Mouse (Mus musculus): ENCODE data around the gene Tjp1. TPM values are rescaled to one million over a fixed set of nuclear protein-coding genes. Genes with fewer than 3 reads are reported as not detected.

Gene Tjp1
- polyA plus RNA-seq, 1 experiment from 2014 or later: 19.1 TPM

GRCm38 (mm10) chr7:65387560-65388175, 139.9 kb downstream of the Tjp1 start:
- ATAC-seq (ENCODE audit: insufficient number of reproducible peaks, low FRiP score, low TSS enrichment, low read depth) (no peak), DNase-seq (ENCODE audit: low spot score) (no peak)
- Histone ChIP-seq H3K27ac (replicated peaks; ENCODE audit: low read depth, low read length) (no peak overlapping the region), H3K27me3 (ENCODE audit: control insufficient read depth, insufficient read depth, low read length) (no peaks in the 10 kb centered on the region), H3K4me2 (ENCODE audit: low read depth, severe bottlenecking) (no peak overlapping the region), H3K4me1 (ENCODE audit: control insufficient read depth, insufficient read depth, low read length) (no peaks in the 10 kb centered on the region), H3K9me3 (ENCODE audit: control insufficient read depth, low read length) (no peaks in the 10 kb centered on the region), H3K36me3 (ENCODE audit: control insufficient read depth, insufficient read depth, low read length) (no peaks in the 10 kb centered on the region), H3K9ac (ENCODE audit: low read length) (no peak overlapping the region), H3K4me3 (ENCODE audit: low read depth, low read length) (no peak overlapping the region)
- 76% methylated on average over 7 of the region's 7 CpGs for WGBS

DNA sequence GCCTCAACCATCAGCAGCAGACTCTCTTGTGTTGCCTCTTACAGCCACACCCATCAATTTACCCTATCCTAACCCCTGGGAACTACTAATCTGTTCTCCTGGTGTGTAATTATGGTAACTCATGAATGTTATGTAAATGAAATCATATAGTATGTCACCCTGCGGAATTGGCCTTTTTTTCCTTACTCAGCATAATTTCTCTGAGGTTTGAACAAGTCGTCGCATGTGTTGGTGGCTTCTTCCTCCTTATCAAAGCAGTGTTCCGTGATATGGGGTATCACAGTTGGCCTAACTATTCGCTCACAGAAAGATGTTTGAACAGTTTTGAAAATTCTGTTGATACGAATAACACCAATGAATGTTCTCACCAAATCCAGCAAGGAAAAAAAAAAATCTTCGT, 142.8 kb downstream of the Tjp1 start:
- Histone ChIP-seq H3K4me1 (ENCODE audit: control insufficient read depth, insufficient read depth, low read length) (no peaks in the 10 kb centered on the region), H3K27me3 (ENCODE audit: control insufficient read depth, insufficient read depth, low read length) (no peaks in the 10 kb centered on the region), H3K4me2 (ENCODE audit: low read depth, severe bottlenecking) (no peak overlapping the region), H3K4me3 (ENCODE audit: low read depth, low read length) (no peak overlapping the region), H3K9ac (ENCODE audit: low read length) (no peak overlapping the region), H3K27ac (replicated peaks; ENCODE audit: low read depth, low read length) (no peak overlapping the region), H3K36me3 (ENCODE audit: control insufficient read depth, insufficient read depth, low read length) (no peaks in the 10 kb centered on the region), H3K9me3 (ENCODE audit: control insufficient read depth, low read length) (no peaks in the 10 kb centered on the region)
- 90% methylated on average over 7 of the region's 7 CpGs for WGBS
- DNase-seq (ENCODE audit: low spot score): no peak
- no peak for ATAC-seq (ENCODE audit: insufficient number of reproducible peaks, low FRiP score, low TSS enrichment, low read depth)

DNA sequence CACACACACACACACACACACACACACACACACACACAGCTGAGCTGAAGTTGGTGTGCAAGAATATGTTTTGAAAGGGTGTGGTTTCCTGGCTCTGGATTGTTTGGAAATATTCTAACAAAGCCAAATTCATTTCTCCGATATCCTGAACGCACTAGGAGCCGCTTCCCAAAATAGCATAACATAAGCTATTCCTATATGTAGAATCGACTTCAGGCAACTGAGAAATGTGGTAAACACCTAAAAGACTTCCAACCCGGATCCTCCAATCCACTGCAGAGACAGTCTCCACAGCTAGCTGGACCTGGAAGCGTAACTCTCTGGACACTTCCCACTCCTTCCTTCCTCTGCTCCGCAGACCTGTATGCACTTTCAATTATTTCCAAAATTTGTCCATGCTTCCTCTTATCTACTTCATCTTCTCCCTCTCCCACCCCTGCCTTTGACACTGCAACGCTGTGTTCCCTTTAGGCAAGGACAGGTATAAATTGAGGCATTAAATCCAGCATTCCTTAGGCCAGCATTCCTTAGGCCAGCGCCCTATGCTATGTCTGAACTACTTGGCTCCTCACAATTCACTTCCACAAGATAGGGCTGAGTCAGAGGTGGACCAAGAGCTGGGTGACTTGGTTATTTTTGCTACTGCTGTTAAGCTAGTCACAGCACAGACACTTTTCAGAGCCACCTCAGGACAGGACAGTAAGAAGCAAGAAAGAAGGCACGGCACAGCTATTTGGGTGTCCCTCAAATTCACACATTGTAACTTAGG, 144.9 kb downstream of the Tjp1 start:
- Histone ChIP-seq H3K36me3 (ENCODE audit: control insufficient read depth, insufficient read depth, low read length) (no peaks in the 10 kb centered on the region), H3K4me3 (ENCODE audit: low read depth, low read length) (no peak overlapping the region), H3K4me2 (ENCODE audit: low read depth, severe bottlenecking) (no peak overlapping the region), H3K9ac (ENCODE audit: low read length) (no peak overlapping the region), H3K9me3 (ENCODE audit: control insufficient read depth, low read length) (no peaks in the 10 kb centered on the region), H3K27ac (replicated peaks; ENCODE audit: low read depth, low read length) (no peak overlapping the region), H3K4me1 (ENCODE audit: control insufficient read depth, insufficient read depth, low read length) (no peaks in the 10 kb centered on the region), H3K27me3 (ENCODE audit: control insufficient read depth, insufficient read depth, low read length) (no peaks in the 10 kb centered on the region)
- no peak for DNase-seq (ENCODE audit: low spot score)
- 84% methylated on average over 10 of the region's 10 CpGs for WGBS
- no peak for ATAC-seq (ENCODE audit: insufficient number of reproducible peaks, low FRiP score, low TSS enrichment, low read depth)

- no peaks in the 10 kb centered on the region for H3K4me1 ChIP-seq (ENCODE audit: control insufficient read depth, insufficient read depth, low read length)
- H3K4me2 ChIP-seq (ENCODE audit: low read depth, severe bottlenecking): no peak overlapping the region
- H3K4me3 ChIP-seq (ENCODE audit: low read depth, low read length): no peak overlapping the region
- DNase-seq (ENCODE audit: low spot score) (no peak), ATAC-seq (ENCODE audit: insufficient number of reproducible peaks, low FRiP score, low TSS enrichment, low read depth) (no peak)
- H3K36me3 ChIP-seq (ENCODE audit: control insufficient read depth, insufficient read depth, low read length): no peaks in the 10 kb centered on the region
- H3K9ac ChIP-seq (ENCODE audit: low read length): no peak overlapping the region
- no peaks in the 10 kb centered on the region for H3K9me3 ChIP-seq (ENCODE audit: control insufficient read depth, low read length)
- 41% methylated on average over 6 of the region's 6 CpGs for WGBS
- H3K27ac ChIP-seq (replicated peaks; ENCODE audit: low read depth, low read length): no peak overlapping the region
- H3K27me3 ChIP-seq (ENCODE audit: control insufficient read depth, insufficient read depth, low read length): no peaks in the 10 kb centered on the region
These were observed 145.7 kb downstream of the Tjp1 start for GRCm38 (mm10) chr7:65381896-65382295.

DNA sequence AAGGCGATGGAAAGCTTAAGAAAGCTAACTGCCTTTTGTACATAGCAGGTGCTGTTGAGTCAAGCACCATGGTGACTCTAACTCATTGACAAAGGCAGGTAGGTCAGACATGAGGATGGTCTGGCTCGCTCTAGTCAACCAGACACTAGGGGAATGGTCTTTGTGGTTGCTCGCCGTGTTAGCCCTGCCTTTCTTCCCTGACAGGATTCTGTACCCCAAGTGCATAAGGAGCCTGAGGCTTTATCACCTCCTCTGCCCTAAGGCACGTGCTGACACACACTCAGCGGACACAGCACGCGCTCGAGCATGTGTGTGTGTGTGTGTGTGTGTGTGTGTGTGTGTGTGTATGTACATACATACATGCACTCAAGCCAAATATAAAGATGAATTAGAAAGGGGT, 146.9 kb downstream of the Tjp1 start:
- no peaks in the 10 kb centered on the region for H3K36me3 ChIP-seq (ENCODE audit: control insufficient read depth, insufficient read depth, low read length)
- 90% methylated on average over 9 of the region's 9 CpGs for WGBS
- no peak for DNase-seq (ENCODE audit: low spot score)

GRCm38 (mm10) chr7:65378818-65379565, 148.6 kb downstream of the Tjp1 start:
- Histone ChIP-seq H3K4me2 (ENCODE audit: low read depth, severe bottlenecking) (no peak overlapping the region), H3K36me3 (ENCODE audit: control insufficient read depth, insufficient read depth, low read length) (no peaks in the 10 kb centered on the region), H3K4me3 (ENCODE audit: low read depth, low read length) (no peak overlapping the region), H3K27ac (replicated peaks; ENCODE audit: low read depth, low read length) (no peak overlapping the region), H3K27me3 (ENCODE audit: control insufficient read depth, insufficient read depth, low read length) (no peaks in the 10 kb centered on the region), H3K9me3 (ENCODE audit: control insufficient read depth, low read length) (no peaks in the 10 kb centered on the region), H3K9ac (ENCODE audit: low read length) (no peak overlapping the region), H3K4me1 (ENCODE audit: control insufficient read depth, insufficient read depth, low read length) (no peaks in the 10 kb centered on the region)
- ATAC-seq (ENCODE audit: insufficient number of reproducible peaks, low FRiP score, low TSS enrichment, low read depth) (no peak), DNase-seq (ENCODE audit: low spot score) (no peak)
- whole genome bisulfite sequencing: 61% methylated on average over 9 of the region's 9 CpGs

More for the DNA sequence above, 146.9 kb downstream of the Tjp1 start:
- no peak overlapping the region for H3K9ac ChIP-seq (ENCODE audit: low read length)
- H3K9me3 ChIP-seq (ENCODE audit: control insufficient read depth, low read length): no peaks in the 10 kb centered on the region
- no peak overlapping the region for H3K4me3 ChIP-seq (ENCODE audit: low read depth, low read length)
- no peaks in the 10 kb centered on the region for H3K27me3 ChIP-seq (ENCODE audit: control insufficient read depth, insufficient read depth, low read length)
- no peak overlapping the region for H3K4me2 ChIP-seq (ENCODE audit: low read depth, severe bottlenecking)
- H3K4me1 ChIP-seq (ENCODE audit: control insufficient read depth, insufficient read depth, low read length): no peaks in the 10 kb centered on the region
- H3K27ac ChIP-seq (replicated peaks; ENCODE audit: low read depth, low read length): no peak overlapping the region
- ATAC-seq (ENCODE audit: insufficient number of reproducible peaks, low FRiP score, low TSS enrichment, low read depth): no peak

DNA sequence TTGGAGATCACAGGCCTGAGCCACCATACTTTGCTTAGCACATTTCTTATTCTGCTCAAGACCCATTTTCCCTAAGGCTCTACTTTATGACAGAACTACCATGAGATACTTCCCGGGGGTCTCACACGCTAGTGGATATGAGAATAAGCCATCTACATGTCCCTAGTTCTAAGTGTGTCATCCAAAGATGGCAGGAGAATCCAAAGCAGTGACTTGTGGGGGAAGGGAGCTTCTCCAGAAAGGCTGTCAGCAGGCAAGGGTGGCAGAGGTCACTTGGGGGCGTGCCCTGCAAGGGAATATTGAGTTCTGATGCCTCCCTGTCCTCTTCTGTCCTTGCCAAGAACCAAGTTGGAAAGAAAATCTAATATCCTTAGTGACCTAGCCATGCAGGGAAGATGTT, 150.1 kb downstream of the Tjp1 start:
- Histone ChIP-seq H3K4me3 (ENCODE audit: low read depth, low read length) (no peak overlapping the region), H3K9me3 (ENCODE audit: control insufficient read depth, low read length) (no peaks in the 10 kb centered on the region), H3K9ac (ENCODE audit: low read length) (no peak overlapping the region), H3K27me3 (ENCODE audit: control insufficient read depth, insufficient read depth, low read length) (no peaks in the 10 kb centered on the region), H3K4me2 (ENCODE audit: low read depth, severe bottlenecking) (no peak overlapping the region), H3K4me1 (ENCODE audit: control insufficient read depth, insufficient read depth, low read length) (no peaks in the 10 kb centered on the region), H3K27ac (replicated peaks; ENCODE audit: low read depth, low read length) (no peak overlapping the region), H3K36me3 (ENCODE audit: control insufficient read depth, insufficient read depth, low read length) (no peaks in the 10 kb centered on the region)
- DNase-seq (ENCODE audit: low spot score) (no peak), ATAC-seq (ENCODE audit: insufficient number of reproducible peaks, low FRiP score, low TSS enrichment, low read depth) (no peak)
- WGBS: 82% methylated on average over 3 of the region's 3 CpGs

GRCm38 (mm10) chr7:65375621-65376020, 152.0 kb downstream of the Tjp1 start:
- H3K36me3 ChIP-seq (ENCODE audit: control insufficient read depth, insufficient read depth, low read length): no peaks in the 10 kb centered on the region
- ATAC-seq (ENCODE audit: insufficient number of reproducible peaks, low FRiP score, low TSS enrichment, low read depth) (no peak), DNase-seq (ENCODE audit: low spot score) (no peak)
- H3K9me3 ChIP-seq (ENCODE audit: control insufficient read depth, low read length): no peaks in the 10 kb centered on the region
- no peak overlapping the region for H3K27ac ChIP-seq (replicated peaks; ENCODE audit: low read depth, low read length)
- 83% methylated on average over 3 of the region's 3 CpGs for WGBS
- no peak overlapping the region for H3K4me2 ChIP-seq (ENCODE audit: low read depth, severe bottlenecking)
- H3K4me1 ChIP-seq (ENCODE audit: control insufficient read depth, insufficient read depth, low read length): no peaks in the 10 kb centered on the region
- H3K27me3 ChIP-seq (ENCODE audit: control insufficient read depth, insufficient read depth, low read length): no peaks in the 10 kb centered on the region
- H3K4me3 ChIP-seq (ENCODE audit: low read depth, low read length): no peak overlapping the region
- no peak overlapping the region for H3K9ac ChIP-seq (ENCODE audit: low read length)
